Mouse (Mus musculus): ENCODE results near the gene Flad1. TPM values are rescaled to one million over a fixed set of nuclear protein-coding genes. Genes with fewer than 3 reads are reported as not detected.

The Flad1 gene
- polyA plus RNA-seq, 1 experiment: 17.6 TPM

GRCm38 (mm10) chr3:89391663-89392511 lies 19.8 kb downstream of the Flad1 start:
- Histone ChIP-seq H3K4me3 (replicated peaks; ENCODE audit: control insufficient read depth, low read depth, low read length) (peak overlapping the region; percentile 70), H3K4me1 (ENCODE audit: control insufficient read depth, insufficient read depth, low read length) (no peaks in the 10 kb centered on the region; the same call in 1 of the 2 replicates), H3K27ac (ENCODE audit: control insufficient read depth, insufficient read depth, low read depth, low read length, poor library complexity) (peak overlapping the region; percentile 83)
- TF ChIP-seq POLR2A (IDR thresholded peaks at IDR 0.05; ENCODE audit: borderline replicate concordance, control insufficient read depth, low read depth, low read length) (peak; percentile 11; the same call in 1 of the 2 replicates), CTCF (IDR thresholded peaks at IDR 0.05; ENCODE audit: control insufficient read depth, insufficient read depth, low read length) (no peak)
- WGBS: under 1% methylated on average over 55 of the region's 56 CpGs

DNA sequence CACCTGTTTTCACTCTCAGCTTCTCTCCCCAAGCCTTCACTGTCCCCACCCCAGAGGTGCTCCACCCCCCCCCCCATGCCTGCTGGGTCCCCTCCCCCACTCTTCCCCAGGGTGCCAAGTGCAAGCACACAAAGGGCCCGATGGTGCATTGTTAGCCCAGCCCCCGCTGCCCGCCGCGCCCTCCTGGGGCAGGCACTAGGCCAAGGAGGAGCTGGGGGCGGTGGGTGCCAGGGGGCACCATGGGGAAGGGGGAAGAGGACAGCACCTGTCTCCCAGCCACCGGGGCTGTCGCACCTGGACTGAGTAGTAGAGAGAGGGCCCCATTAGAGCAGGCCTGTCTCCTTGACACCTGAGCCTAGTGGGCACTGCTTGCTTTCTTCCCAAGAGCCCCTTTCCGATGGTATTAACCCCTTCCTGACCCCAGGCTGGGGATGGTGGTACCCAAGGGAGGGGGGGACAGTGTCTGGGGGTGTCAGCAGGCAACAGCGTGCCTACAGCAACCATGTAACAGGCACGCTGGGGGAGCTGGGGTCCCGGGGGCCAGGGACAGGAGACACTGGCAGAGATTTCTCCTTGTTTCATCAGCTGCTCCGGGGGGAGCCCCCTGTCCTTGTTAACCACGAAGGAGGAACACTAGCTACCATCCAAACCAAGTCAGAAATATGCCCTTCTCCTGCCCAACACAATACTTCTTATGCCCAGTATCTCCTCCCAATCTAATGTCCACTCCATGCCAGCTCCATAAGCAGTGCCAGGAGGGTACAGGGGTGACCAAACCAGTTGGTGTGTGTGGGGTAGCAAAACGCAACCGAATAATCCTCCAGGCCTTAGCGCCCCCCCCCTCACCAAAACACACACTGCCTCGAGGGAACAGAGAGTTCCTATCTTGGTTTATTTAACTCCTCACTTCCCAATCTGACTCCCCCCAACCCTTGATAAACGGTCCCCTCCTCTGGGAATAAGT lies 20.7 kb downstream of the Flad1 start:
- WGBS: 16% methylated on average over 19 of the region's 19 CpGs
- H3K4me1 ChIP-seq (ENCODE audit: control insufficient read depth, insufficient read depth, low read length): no peaks in the 10 kb centered on the region; the same call in none of the 2 replicates
- H3K4me3 ChIP-seq (replicated peaks; ENCODE audit: control insufficient read depth, low read depth, low read length): peak overlapping the region; percentile 70
- no peak; the same call in 1 of the 2 replicates for TF ChIP-seq POLR2A (IDR thresholded peaks at IDR 0.05; ENCODE audit: borderline replicate concordance, control insufficient read depth, low read depth, low read length)
- no peak for TF ChIP-seq CTCF (IDR thresholded peaks at IDR 0.05; ENCODE audit: control insufficient read depth, insufficient read depth, low read length)
- H3K27ac ChIP-seq (ENCODE audit: control insufficient read depth, insufficient read depth, low read depth, low read length, poor library complexity): peak overlapping the region; percentile 72

GRCm38 (mm10) chr3:89390111-89390515 lies 21.6 kb downstream of the Flad1 start:
- H3K4me3 ChIP-seq (replicated peaks; ENCODE audit: control insufficient read depth, low read depth, low read length): peak overlapping the region; percentile 40
- H3K4me1 ChIP-seq (ENCODE audit: control insufficient read depth, insufficient read depth, low read length): no peaks in the 10 kb centered on the region; the same call in none of the 2 replicates
- 17% methylated on average over 5 of the region's 5 CpGs for WGBS
- peak overlapping the region; percentile 60 for H3K27ac ChIP-seq (ENCODE audit: control insufficient read depth, insufficient read depth, low read depth, low read length, poor library complexity)
- no peak for TF ChIP-seq POLR2A (IDR thresholded peaks at IDR 0.05; ENCODE audit: borderline replicate concordance, control insufficient read depth, low read depth, low read length)
- TF ChIP-seq CTCF (IDR thresholded peaks at IDR 0.05; ENCODE audit: control insufficient read depth, insufficient read depth, low read length): no peak

- 24% methylated on average over 5 of the region's 6 CpGs for WGBS
- Histone ChIP-seq H3K27ac (ENCODE audit: control insufficient read depth, insufficient read depth, low read depth, low read length, poor library complexity) (peak overlapping the region; percentile 93), H3K4me3 (replicated peaks; ENCODE audit: control insufficient read depth, low read depth, low read length) (peak overlapping the region; percentile 43), H3K4me1 (ENCODE audit: control insufficient read depth, insufficient read depth, low read length) (no peaks in the 10 kb centered on the region; the same call in none of the 2 replicates)
- TF ChIP-seq CTCF (IDR thresholded peaks at IDR 0.05; ENCODE audit: control insufficient read depth, insufficient read depth, low read length) (no peak), POLR2A (IDR thresholded peaks at IDR 0.05; ENCODE audit: borderline replicate concordance, control insufficient read depth, low read depth, low read length) (no peak)
Observed at GRCm38 (mm10) chr3:89388901-89389740, 22.5 kb downstream of the Flad1 start.

DNA sequence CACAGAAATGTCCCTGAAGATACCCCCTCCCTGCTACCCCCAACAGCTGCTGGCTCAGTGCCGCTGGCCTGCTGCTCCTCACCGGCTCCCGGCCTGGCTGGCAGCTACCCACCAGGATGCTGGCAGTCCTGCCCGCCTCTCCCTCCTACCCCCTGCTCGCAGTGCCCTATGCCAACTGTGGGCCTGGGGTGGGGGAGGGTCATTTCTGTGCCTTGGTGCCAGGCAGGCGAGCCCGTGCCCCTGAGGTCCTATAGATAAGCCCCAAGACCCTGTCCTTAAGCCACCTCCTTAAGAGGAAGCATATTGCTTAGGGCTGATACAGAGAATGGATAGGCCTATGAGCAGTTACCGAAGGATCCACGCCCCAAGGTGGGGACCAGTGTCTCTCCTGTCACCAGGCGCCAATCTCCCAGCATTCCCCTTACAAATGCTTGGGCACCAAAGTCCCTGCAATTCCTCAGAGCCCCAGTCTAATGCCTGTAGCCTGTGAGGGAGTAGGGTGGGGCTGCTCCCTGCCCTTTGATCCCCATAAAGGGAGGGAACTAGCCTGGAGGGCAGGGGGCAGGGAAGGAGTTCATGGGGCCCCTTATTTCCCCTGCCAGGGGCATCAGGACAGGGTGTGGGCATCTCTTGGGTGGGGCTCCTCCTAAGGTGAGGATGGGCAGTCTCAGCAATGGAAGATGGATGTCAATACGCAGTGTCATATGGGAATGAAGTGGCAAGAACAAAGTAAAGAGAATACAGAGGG lies 23.4 kb downstream of the Flad1 start:
- Histone ChIP-seq H3K27ac (ENCODE audit: control insufficient read depth, insufficient read depth, low read depth, low read length, poor library complexity) (peak overlapping the region; percentile 93), H3K4me3 (replicated peaks; ENCODE audit: control insufficient read depth, low read depth, low read length) (peak overlapping the region; percentile 67), H3K4me1 (ENCODE audit: control insufficient read depth, insufficient read depth, low read length) (peaks cover 2% of the 10 kb centered on the region)
- 36% methylated on average over 11 of the region's 11 CpGs for WGBS
- TF ChIP-seq POLR2A (IDR thresholded peaks at IDR 0.05; ENCODE audit: borderline replicate concordance, control insufficient read depth, low read depth, low read length): 0 out of 2 replicates have a peak, but pooled peaks have one; percentile 20
- no peak for TF ChIP-seq CTCF (IDR thresholded peaks at IDR 0.05; ENCODE audit: control insufficient read depth, insufficient read depth, low read length)

DNA sequence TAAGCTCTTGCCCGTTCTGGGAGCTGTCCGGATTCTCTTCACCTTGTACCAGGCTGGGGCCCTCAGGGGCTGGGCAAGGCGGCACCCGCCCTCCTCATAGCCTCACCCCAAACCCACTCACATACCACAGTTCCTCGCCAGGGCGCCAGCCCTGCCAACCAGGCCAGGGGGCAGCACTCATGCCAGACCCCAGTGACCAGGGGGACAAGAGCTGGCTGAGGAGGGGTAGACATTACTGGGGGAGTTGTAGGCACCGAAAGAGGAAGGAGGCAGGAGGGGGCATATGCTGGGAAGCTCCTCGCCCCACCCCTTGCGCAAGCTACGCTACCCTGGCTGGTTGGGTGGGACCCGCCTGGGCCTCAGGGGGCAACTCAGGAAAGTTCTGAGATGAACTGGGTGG lies 24.0 kb downstream of the Flad1 start:
- TF ChIP-seq POLR2A (IDR thresholded peaks at IDR 0.05; ENCODE audit: borderline replicate concordance, control insufficient read depth, low read depth, low read length) (peak; percentile 41; the same call in 1 of the 2 replicates), CTCF (IDR thresholded peaks at IDR 0.05; ENCODE audit: control insufficient read depth, insufficient read depth, low read length) (no peak)

More for the DNA sequence above, 24.0 kb downstream of the Flad1 start:
- Histone ChIP-seq H3K4me1 (ENCODE audit: control insufficient read depth, insufficient read depth, low read length) (peaks cover 2% of the 10 kb centered on the region), H3K27ac (ENCODE audit: control insufficient read depth, insufficient read depth, low read depth, low read length, poor library complexity) (peak overlapping the region; percentile 93), H3K4me3 (replicated peaks; ENCODE audit: control insufficient read depth, low read depth, low read length) (peak overlapping the region; percentile 67)
- 30% methylated on average over 11 of the region's 11 CpGs for WGBS
